Mouse (Mus musculus) heart, adult 10 weeks (tissue): ENCODE results near the gene Nab1. TPM values are rescaled to one million over a fixed set of nuclear protein-coding genes. Genes with fewer than 3 reads are reported as not detected.

Experiments used
- polyA plus RNA-seq: library from polyadenylated mRNA; stranded (reverse); fragments of 350-450 nt; fragmentation: Illumina TruSeq; extraction: RNeasy Lipid Tissue Mini Kit (QIAGEN cat#74804); gene quantifications from one replicate; pipeline ENCODE4 v1.2.3, GENCODE M21; 2014; ENCODE audit warnings: low read depth, low replicate concordance

The Nab1 gene
- 12.8 TPM for polyA plus RNA-seq

GRCm38 (mm10) chr1:52500314-52500981, at the start of gene Nab1:
Nab1 (minus strand) TSS chr1:52500679.

Other genes starting within 250 kb of the Nab1 start
- 1.8 TPM for gene Nemp2, start 130.0 kb upstream of the Nab1 start, polyA plus RNA-seq
- gene Mfsd6, start 226.8 kb upstream of the Nab1 start, polyA plus RNA-seq: 14.7 TPM